Mouse (Mus musculus) CD4-positive helper T cell, adult 2 months (primary cell): ENCODE data around the gene Bcl2l12.
A peak's percentile ranks its signal among the peaks of the same experiment; 100 is the strongest.

ENCODE experiments used
- DNase-seq: peaks from one replicate; pipeline ENCODE4 v3.0.0-alpha.2; 2012; ENCODE audit warnings: low read depth, missing footprints, low spot score

Bcl2l12 gene

GRCm38 (mm10) chr7:45017242-45018061 is 18.9 kb upstream of the Bcl2l12 start, which contains the start of gene Rras:
Rras (plus strand) TSS chr7:45017961.
- peak; percentile 98 for DNase-seq

GRCm38 (mm10) chr7:45016761-45017160 is 18.2 kb upstream of the Bcl2l12 start:
- no peak for DNase-seq

GRCm38 (mm10) chr7:45015957-45016612 is 17.6 kb upstream of the Bcl2l12 start, which contains the start of gene Scaf1:
Scaf1 (minus strand) TSS chr7:45016363.
- peak; percentile 100 for DNase-seq

GRCm38 (mm10) chr7:45015344-45015956 is 16.9 kb upstream of the Bcl2l12 start:
- DNase-seq = no peak

DNA sequence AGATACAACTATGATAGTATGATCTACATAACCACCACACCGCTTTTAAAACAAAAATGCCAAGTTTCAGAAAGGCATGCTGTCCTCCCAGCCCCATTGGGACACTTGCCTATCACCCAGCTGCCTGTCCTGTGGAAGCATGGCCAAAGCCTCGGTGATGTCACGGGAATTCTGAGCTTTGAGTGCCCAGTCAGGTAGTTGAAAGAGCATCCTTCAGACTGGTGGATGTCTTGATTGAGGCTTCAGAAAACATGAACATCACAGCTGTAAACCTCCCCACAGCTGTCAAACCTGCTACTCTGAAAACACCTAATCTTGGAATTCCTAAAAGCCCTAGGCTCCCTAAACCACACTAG is 15.6 kb upstream of the Bcl2l12 start:
- DNase-seq = no peak

DNA sequence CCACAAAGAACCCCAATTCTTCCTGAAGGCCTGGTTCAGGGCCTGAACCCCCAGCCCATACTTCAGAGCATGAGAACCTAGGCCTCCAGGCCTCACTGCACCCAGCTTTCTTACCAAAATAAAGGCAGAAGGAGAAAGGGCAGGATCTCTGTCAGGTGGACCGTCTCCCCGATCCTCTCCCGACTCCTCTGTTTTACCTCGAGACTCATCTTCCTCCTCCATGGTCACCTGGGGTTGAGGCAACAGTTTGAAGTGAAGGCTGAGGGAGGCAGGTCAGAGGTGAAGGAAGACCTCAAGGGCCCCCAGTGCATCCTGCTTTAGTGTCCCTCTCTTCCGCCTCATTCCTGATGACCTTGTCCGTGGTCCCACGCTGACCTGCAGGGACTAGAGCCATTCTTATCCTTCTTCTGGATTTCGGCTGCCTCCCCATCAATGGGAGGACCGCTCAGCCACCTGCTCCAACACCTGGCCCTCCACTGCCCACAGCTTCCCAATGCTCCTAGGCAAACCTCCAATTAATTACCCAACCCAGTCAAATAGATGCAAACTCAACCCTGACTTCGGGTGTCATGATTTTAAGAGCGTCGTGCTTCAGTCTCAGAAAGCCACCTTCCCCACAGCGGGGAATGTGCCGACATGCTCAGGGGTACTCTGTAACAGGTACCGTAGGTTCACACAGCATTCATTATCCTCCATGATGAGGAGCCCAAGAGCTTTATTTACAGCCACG is 15.0 kb upstream of the Bcl2l12 start:
- DNase-seq = no peak

DNA sequence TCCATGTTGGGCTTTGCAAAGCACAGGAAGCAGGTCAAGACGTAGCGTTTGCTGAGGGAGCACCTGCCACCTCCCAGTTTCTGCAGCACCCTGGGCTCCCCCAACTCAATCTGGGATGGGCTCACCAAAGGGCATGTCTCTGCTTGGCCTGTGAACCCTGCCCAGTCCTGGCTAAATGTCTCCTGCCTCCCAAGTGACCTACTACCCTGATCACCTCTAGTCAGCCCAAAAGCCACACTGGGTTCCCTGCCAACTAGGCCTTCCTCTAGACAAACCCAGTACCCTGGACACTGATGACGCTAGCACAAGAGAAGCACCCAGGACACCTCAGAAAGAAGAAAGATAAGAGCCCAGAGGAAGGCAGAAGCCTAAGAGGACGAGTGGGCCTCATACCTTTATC is 14.3 kb upstream of the Bcl2l12 start:
- DNase-seq = no peak

- no peak for DNase-seq
These were observed 13.5 kb upstream of the Bcl2l12 start for GRCm38 (mm10) chr7:45012011-45012410.

DNA sequence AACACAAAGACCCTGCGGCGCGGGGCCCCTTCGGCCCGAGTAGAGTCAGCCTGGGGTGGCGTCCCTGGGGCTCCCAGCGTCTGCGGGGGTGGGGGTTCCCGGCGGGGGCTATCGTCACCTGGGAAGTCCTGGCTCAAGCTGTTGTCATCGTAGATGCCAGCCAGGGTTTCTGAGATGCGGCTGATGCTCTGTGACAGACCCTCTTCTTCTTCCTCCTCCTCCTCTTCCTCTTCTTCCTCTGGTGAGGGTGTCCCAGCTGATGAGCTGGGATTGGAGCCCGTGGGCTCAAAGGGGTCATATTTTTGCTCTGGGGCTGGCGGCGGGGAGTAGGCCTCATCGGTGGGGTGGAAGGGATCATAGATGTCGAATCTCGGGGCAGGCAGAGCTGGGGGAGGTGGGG is 9.9 kb upstream of the Bcl2l12 start:
- DNase-seq = no peak

DNA sequence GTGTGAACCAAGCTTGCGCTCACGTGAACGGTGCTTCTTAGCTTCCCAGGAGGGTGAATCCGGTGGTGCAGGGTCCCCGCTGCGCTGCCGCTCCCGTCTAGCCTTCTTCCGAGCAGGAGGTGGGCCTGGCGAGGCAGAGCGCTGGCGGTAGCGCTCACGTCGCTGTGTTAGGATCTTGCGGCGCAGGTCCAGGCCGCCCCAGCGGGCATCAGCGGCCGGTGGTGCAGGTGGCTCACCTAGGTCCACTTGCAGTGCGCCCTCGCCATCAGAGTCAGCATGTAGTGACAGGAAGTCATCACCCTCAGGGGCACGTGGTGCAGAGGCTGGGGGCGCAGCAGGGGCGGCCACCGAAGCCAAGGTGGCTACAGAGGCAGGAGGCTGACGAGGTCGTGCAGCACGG is 9.3 kb upstream of the Bcl2l12 start:
- DNase-seq = no peak

DNA sequence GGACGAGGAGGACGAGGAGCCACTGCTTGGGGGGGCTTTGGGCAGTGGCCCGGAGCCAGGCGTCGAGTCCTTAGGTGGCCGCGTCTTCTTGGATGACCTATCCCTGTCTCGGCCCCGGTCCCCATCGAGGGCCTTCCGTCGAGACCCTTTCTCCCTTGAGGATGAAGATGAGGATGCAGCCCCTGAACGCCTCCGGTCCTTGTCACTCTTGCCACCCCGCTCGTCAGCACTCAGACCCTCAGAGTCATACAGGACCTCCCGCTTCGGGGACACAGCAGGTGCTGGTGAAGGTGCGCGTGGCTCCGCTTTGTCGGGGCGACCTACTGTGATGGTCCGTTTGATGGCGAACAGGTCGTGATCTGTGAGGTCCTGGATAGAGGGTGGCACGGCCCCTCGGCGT is 8.6 kb upstream of the Bcl2l12 start:
- DNase-seq = no peak

DNA sequence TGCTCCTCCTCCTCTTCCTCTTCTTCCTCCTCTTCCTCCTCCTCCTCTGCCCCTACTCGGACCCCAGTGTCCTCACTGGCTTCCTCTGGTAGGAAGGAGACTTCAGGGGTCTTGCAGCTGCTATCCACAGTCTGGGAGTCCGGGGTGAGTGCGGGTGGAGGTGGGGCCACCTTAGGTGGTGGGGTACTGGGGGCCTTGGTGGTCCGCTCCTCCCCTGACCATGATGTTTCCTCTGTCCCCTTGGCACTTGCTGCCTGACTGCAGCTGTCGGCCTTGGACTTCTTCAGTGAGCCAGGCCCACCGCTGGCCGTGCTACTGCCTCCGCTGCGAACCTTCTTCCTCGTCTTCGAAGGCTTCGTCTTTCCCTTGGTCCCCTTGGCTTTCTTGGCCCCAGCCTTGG is 8.0 kb upstream of the Bcl2l12 start:
- DNase-seq = no peak

GRCm38 (mm10) chr7:45005321-45005992 is 6.9 kb upstream of the Bcl2l12 start:
- no peak for DNase-seq

DNA sequence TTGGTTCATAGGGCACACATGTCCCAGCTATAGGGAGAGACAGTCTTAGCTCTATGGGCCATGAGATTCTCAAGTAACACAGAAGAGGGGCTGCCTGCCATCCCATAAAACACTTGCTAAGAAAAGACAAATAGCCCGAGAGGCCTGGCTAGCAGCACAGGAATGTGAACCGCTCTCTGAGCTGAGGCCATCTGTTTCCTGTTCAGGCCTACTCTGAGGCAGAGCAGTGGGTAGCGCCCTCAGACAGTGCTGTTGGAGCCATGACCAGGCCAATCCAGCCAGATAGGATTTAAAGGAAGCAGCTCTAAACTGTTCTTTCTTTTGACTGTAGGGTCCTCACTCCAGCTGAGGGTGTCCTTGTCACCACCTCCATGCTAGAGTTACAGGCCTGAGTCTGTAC is 6.0 kb upstream of the Bcl2l12 start:
- DNase-seq = no peak

- DNase-seq = no peak
These were observed 3.9 kb upstream of the Bcl2l12 start for GRCm38 (mm10) chr7:45002440-45002839.

DNA sequence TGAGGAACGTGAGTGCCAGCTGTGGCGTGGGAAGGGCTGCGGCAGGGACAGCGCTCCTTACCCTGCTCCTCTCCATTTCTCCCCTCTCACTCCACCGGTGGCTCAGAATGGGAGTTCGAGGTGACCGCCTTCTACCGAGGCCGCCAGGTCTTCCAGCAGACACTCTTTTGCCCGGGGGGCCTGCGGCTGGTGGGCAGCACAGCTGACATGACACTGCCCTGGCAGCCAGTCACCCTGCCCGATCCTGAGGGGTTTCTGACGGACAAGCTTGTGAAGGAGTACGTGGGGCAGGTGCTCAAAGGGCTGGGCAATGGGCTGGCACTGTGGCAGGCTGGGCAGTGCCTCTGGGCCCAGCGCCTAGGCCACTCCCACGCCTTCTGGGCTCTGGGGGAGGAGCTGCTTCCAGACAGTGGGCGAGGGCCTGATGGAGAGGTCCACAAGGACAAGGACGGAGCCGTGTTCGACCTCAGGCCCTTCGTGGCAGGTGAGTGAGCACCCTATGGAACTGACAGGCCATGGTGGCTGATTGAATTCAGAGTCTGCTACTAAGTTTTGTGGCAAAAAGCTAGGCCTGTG is 2.1 kb upstream of the Bcl2l12 start:
- DNase-seq = no peak

GRCm38 (mm10) chr7:44999753-45000152 is 1.2 kb upstream of the Bcl2l12 start:
- no peak for DNase-seq

DNA sequence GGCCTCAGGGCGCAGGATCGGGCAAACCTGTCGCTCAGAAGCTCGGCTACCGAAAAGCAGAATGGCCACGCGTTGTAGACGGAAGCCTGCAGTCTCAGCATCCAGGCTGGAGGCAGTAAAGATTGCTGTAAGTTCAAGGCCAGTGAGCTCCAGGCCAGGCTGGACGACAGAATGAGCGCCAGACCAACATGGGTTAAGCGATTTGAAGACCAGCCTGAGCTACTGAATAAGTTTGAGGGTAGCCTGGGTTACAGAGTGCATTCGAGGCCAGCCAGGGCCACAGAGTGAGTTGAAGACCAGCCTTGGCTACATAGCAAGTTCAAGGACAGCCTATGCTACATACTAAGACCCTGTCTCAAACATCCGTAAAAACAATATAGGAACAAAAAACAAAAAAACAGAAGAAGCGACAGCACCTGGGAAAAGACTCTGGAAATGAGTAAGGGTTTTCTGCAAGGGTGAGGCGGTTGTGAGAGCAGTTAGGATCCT is 528 bp downstream of the Bcl2l12 start:
- no peak for DNase-seq

DNA sequence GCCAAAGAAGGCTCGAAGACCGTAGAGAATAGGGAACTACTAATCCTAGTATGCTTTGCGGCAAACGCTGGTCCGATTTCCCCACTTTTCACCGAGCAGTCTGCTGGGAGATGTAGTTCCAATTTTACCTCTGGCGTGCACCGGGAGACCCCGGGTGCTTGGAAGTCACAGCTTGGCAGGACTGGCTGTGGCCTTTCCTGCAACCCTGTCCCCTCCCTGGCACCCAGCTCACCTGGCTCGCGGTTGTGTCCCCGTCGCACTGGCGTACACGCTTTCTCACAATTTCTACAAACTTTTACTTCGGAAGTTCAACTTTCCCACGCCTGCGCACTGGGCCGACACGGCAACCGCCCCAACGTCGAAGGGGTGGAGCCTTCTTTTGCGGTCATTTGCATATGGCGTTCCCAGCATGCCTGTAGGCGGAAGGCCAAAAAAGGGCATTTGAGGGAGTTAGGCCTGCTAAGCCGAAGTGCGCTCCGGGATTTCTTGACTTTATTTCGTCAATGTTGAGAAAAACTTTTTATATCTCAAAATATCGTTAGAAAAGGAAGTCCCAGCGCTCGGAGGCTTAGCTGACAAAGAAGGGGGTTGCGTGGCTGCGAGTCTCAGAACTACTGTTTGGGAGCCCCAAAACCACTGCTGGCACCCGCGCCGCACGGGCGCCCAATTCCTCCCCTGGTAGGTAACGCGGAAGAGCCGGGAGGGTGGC is 1.1 kb downstream of the Bcl2l12 start, which contains the start of gene Irf3:
Gene Irf3, plus strand, starts transcription at position 418 of the 709 bp plus-strand sequence.
- peak; percentile 98 for DNase-seq

DNA sequence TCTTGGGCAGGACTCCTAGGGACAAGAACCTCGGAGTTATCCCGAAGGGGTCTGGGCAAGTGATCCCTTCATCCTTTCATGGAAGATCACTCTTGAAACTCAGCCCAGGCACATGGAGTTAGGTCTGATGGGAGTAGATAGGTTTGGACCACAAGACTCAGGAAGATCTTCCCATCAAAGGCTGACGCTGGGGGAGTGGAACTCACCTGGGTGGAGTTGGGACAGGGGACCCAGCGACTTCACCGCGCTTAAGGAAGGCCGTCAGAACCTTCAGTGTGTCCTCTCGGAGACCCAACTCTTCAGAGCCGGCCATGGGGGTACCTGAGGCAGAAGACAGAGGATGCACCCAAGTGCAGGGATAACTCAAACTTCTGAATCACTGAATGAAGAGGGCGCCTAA is 1.8 kb downstream of the Bcl2l12 start:
- no peak for DNase-seq
